Mouse (Mus musculus) kidney, postnatal 0 days (tissue): ENCODE measurements around the gene Sulf2. TPM values are rescaled to one million over a fixed set of nuclear protein-coding genes. Genes with fewer than 3 reads are reported as not detected.

Experiments
- ATAC-seq: fragments of 200-750 bp; cut with Nextera tagmentation; replicated peaks from 2 replicates; pipeline ENCODE4 v1.8.0; 2017; ENCODE audit warnings: low read depth, moderate number of reproducible peaks, moderate TSS enrichment, moderate library complexity; ENCODE audit not compliant: low FRiP score
- DNase-seq: peaks from one replicate; pipeline ENCODE4 v3.0.0-alpha.2; 2016; ENCODE audit warnings: low spot score
- H3K27ac ChIP-seq: fragments of 300-500 bp; sonication (generic); 2 replicates; pipeline ENCODE4 v1.5.1; 2014; ENCODE audit warnings: mild to moderate bottlenecking
- H3K27me3 ChIP-seq: fragments of 300-500 bp; sonication (generic); 2 replicates; pipeline ENCODE4 v1.6.1; 2014; ENCODE audit warnings: low read length, mixed read lengths; ENCODE audit not compliant: insufficient read depth
- H3K36me3 ChIP-seq: fragments of 300-500 bp; sonication (generic); 2 replicates; pipeline ENCODE4 v1.6.1; 2014; ENCODE audit warnings: low read length, mixed read lengths; ENCODE audit not compliant: insufficient read depth
- H3K4me1 ChIP-seq: fragments of 300-500 bp; sonication (generic); replicated peaks from 2 replicates; pipeline ENCODE4 v1.6.1; 2014; ENCODE audit warnings: antibody characterized with exemption, low read length, mixed read lengths; ENCODE audit not compliant: insufficient read depth
- H3K4me2 ChIP-seq: fragments of 300-500 bp; sonication (generic); 2 replicates; pipeline ENCODE4 v1.6.1; 2014; ENCODE audit warnings: mild to moderate bottlenecking, low read length, moderate library complexity, mixed read lengths
- H3K4me3 ChIP-seq: fragments of 300-500 bp; sonication (generic); replicated peaks from 2 replicates; pipeline ENCODE4 v1.5.1; 2014; ENCODE audit warnings: low read depth, low read length
- H3K9ac ChIP-seq: fragments of 300-500 bp; sonication (generic); 2 replicates; pipeline ENCODE4 v1.6.1; 2014; ENCODE audit warnings: low read depth, low read length
- H3K9me3 ChIP-seq: fragments of 300-500 bp; sonication (generic); replicated peaks from 2 replicates; pipeline ENCODE4 v1.6.1; 2016; ENCODE audit warnings: low read length, inconsistent platforms, mixed read lengths
- CTCF ChIP-seq: IDR thresholded peaks from 2 replicates; pipeline ENCODE4 v1.5.1; 2016; ENCODE audit warnings: antibody characterized with exemption, low read depth, mild to moderate bottlenecking, moderate library complexity
- whole genome bisulfite sequencing: fragments of 180-500 bp; shearing (Covaris S2); extraction: QIAGEN DNeasy Blood & Tissue Kit; methylation state at CpG from one replicate; pipeline ENCODE4 v1.1.7; 2014; 5-methylcytosine and 5-hydroxymethylcytosine counted together
- polyA plus RNA-seq: library from polyadenylated mRNA; unstranded; fragments of >200 nt; fragmentation: Nextera tagmentation; extraction: Ambion mirVana; gene quantifications from 2 replicates; pipeline ENCODE4 v1.2.1, GENCODE M21; 2015

Sulf2 gene
- polyA plus RNA-seq, 1 experiment from 2014 or later: 45.1 TPM

- Histone ChIP-seq H3K9ac (peak overlapping the region; percentile 44; the same call in 1 of the 2 replicates), H3K4me3 (peak overlapping the region; percentile 14; the same call in 1 of the 2 replicates), H3K4me2 (peak overlapping the region; percentile 49), H3K27me3 (no peaks in the 10 kb centered on the region), H3K4me1 (peaks cover 15% of the 10 kb centered on the region; the same call in 1 of the 2 replicates), H3K27ac (peak overlapping the region; percentile 96), H3K9me3 (no peaks in the 10 kb centered on the region), H3K36me3 (no peaks in the 10 kb centered on the region)
- ATAC-seq (no peak), DNase-seq (peak; percentile 57)
- no peak for TF ChIP-seq CTCF
- WGBS: 3% methylated on average over 13 of the region's 13 CpGs
Measured at GRCm38 (mm10) chr2:166030256-166030995, 125.0 kb downstream of the Sulf2 start.

DNA sequence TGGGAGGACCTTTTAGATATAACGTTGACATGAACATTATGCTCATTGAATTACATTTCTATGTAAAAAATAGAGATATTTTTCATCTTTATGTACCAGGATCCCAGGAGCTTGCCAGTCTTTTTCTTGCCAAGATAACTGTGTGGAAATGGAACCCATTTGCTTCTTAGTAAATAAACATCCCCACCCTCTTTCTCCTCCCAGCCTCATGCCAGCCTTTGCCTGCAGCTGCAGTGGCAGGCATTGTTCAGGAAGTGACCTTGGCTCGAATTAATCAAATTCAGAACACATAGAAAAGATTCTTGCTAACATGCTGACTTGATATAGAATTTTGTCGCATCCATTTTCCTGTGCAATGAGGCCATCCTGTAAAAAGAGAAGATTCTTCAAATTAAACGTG lies 126.2 kb downstream of the Sulf2 start:
- Histone ChIP-seq H3K4me2 (no peak overlapping the region), H3K36me3 (no peaks in the 10 kb centered on the region), H3K27me3 (no peaks in the 10 kb centered on the region), H3K9ac (no peak overlapping the region), H3K9me3 (no peaks in the 10 kb centered on the region), H3K4me3 (no peak overlapping the region), H3K27ac (peak overlapping the region; percentile 57; the same call in 1 of the 2 replicates), H3K4me1 (peaks cover 17% of the 10 kb centered on the region)
- ATAC-seq (no peak), DNase-seq (no peak)
- WGBS: 36% methylated on average over 4 of the region's 4 CpGs
- TF ChIP-seq CTCF: no peak

DNA sequence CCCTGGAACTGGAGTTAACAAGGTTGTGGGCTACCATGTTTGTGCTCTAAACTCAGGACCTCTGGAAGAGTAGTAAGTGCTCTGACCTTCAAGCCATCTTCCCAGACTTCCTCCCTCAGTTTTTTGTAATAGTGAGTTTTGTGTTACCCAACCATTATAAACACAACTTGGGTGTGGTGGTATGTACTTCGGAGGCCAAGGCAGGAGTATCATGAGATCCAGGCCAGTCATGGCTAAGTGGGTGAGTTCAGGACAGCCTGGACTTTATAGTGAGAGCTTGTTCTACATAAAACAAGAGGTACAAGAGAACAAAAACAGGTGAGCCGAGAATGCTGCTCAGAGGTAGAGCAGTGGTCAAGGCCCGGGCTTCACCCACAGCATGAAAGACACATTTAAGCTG lies 127.6 kb downstream of the Sulf2 start:
- no peak for DNase-seq
- Histone ChIP-seq H3K4me2 (no peak overlapping the region), H3K27me3 (no peaks in the 10 kb centered on the region), H3K4me1 (peaks cover 22% of the 10 kb centered on the region), H3K4me3 (no peak overlapping the region), H3K9ac (no peak overlapping the region), H3K27ac (no peak overlapping the region), H3K36me3 (no peaks in the 10 kb centered on the region), H3K9me3 (no peaks in the 10 kb centered on the region)
- no peak for TF ChIP-seq CTCF
- 92% methylated on average over 3 of the region's 3 CpGs for WGBS
- no peak for ATAC-seq

DNA sequence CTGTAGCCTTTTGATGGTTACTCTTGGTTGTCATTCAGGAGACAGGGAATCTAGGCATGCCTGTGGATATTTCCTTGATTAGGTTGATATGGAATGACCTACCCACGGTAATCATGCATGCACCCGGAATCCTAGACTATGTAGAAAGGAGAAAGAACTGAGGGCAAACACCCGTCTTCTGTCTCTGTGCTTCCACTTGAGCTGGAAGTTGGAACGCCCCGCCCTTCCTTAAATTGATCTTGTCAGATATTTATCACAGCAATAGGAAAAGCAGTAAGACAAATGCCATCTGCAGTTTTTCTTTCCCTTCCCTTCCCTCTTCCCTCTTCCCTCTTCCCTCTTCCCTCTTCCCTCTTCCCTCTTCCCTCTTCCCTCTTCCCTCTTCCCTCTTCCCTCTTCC lies 129.5 kb downstream of the Sulf2 start:
- Histone ChIP-seq H3K4me3 (no peak overlapping the region), H3K4me1 (peaks cover 29% of the 10 kb centered on the region), H3K4me2 (no peak overlapping the region), H3K9me3 (no peaks in the 10 kb centered on the region), H3K27me3 (no peaks in the 10 kb centered on the region), H3K27ac (no peak overlapping the region), H3K9ac (no peak overlapping the region), H3K36me3 (no peaks in the 10 kb centered on the region)
- TF ChIP-seq CTCF: no peak
- 68% methylated on average over 5 of the region's 5 CpGs for WGBS
- DNase-seq (no peak), ATAC-seq (no peak)

GRCm38 (mm10) chr2:166024621-166025020 lies 130.8 kb downstream of the Sulf2 start:
- Histone ChIP-seq H3K36me3 (no peaks in the 10 kb centered on the region), H3K4me3 (no peak overlapping the region), H3K27ac (peak overlapping the region; percentile 47; the same call in 1 of the 2 replicates), H3K4me1 (peaks cover 25% of the 10 kb centered on the region), H3K9ac (no peak overlapping the region), H3K27me3 (no peaks in the 10 kb centered on the region), H3K9me3 (no peaks in the 10 kb centered on the region), H3K4me2 (no peak overlapping the region)
- no peak for TF ChIP-seq CTCF
- ATAC-seq (no peak), DNase-seq (no peak)
- 60% methylated on average over 4 of the region's 4 CpGs for WGBS

- H3K9ac ChIP-seq: no peak overlapping the region
- TF ChIP-seq CTCF: no peak
- H3K4me2 ChIP-seq: no peak overlapping the region
- WGBS: 90% methylated on average over 3 of the region's 3 CpGs
- H3K27ac ChIP-seq: peak overlapping the region; percentile 47; the same call in 1 of the 2 replicates
- no peak overlapping the region for H3K4me3 ChIP-seq
- no peak for DNase-seq
- no peak for ATAC-seq
- no peaks in the 10 kb centered on the region for H3K27me3 ChIP-seq
- H3K9me3 ChIP-seq: no peaks in the 10 kb centered on the region
- H3K4me1 ChIP-seq: peaks cover 25% of the 10 kb centered on the region
- no peaks in the 10 kb centered on the region for H3K36me3 ChIP-seq
Measured at GRCm38 (mm10) chr2:166024079-166024478, 131.4 kb downstream of the Sulf2 start.

Other genes starting within 250 kb of the Sulf2 start
- 14.6 and 15.9 TPM in 2 replicates for gene Ncoa3, start 163.0 kb downstream of the Sulf2 start, polyA plus RNA-seq